Mouse (Mus musculus) cerebellum, postnatal 10 days (tissue): ENCODE data around the gene Scgn.
A peak's percentile ranks its signal among the peaks of the same experiment; 100 is the strongest.

Source experiments
- DNase-seq, 2 experiments: peaks; one replicate each; pipeline ENCODE4 v3.0.0; 2021; ENCODE audit warnings: mixed read lengths in 2 of 2

The Scgn gene

GRCm38 (mm10) chr13:23990928-23991327 is at the start of gene Scgn:
TSS of gene Scgn (minus strand) at chr13:23991214.
- DNase-seq = peak; percentile 32 to 53

- DNase-seq = no peak
Measured at GRCm38 (mm10) chr13:24040221-24040620, 49.2 kb upstream of the Scgn start.

- peak; percentile 30 to 32 for DNase-seq
Measured at GRCm38 (mm10) chr13:24037502-24037901, 46.5 kb upstream of the Scgn start.

GRCm38 (mm10) chr13:24036150-24036549 is 45.1 kb upstream of the Scgn start:
- peak; percentile 12 to 15 for DNase-seq

- DNase-seq = peak in 1 of 2 experiments; percentile 51
Measured at GRCm38 (mm10) chr13:24027191-24028170, 36.5 kb upstream of the Scgn start.

GRCm38 (mm10) chr13:24018515-24018914 is 27.5 kb upstream of the Scgn start:
- DNase-seq = no peak

- DNase-seq = no peak
Measured at GRCm38 (mm10) chr13:24005528-24005927, 14.5 kb upstream of the Scgn start.

- DNase-seq = no peak
Measured at GRCm38 (mm10) chr13:24001797-24002196, 10.8 kb upstream of the Scgn start.

- DNase-seq = peak; percentile 67 to 68
Measured at GRCm38 (mm10) chr13:24001081-24001480, 10.1 kb upstream of the Scgn start.

- DNase-seq = peak; percentile 69 to 72
Measured at GRCm38 (mm10) chr13:23998826-23999225, 7.8 kb upstream of the Scgn start.

GRCm38 (mm10) chr13:23994756-23995155 is 3.7 kb upstream of the Scgn start:
- no peak for DNase-seq

- no peak for DNase-seq
Measured at GRCm38 (mm10) chr13:23994024-23994423, 3.0 kb upstream of the Scgn start.

GRCm38 (mm10) chr13:23990451-23990850 is 563 bp downstream of the Scgn start:
- no peak for DNase-seq

- DNase-seq = no peak
Measured at GRCm38 (mm10) chr13:23985130-23985529, 5.9 kb downstream of the Scgn start.

GRCm38 (mm10) chr13:23972271-23972670 is 18.7 kb downstream of the Scgn start:
- no peak for DNase-seq

GRCm38 (mm10) chr13:23971870-23972269 is 19.1 kb downstream of the Scgn start:
- no peak for DNase-seq

- DNase-seq = no peak
Measured at GRCm38 (mm10) chr13:23964909-23965308, 26.1 kb downstream of the Scgn start.

- no peak for DNase-seq
Measured at GRCm38 (mm10) chr13:23959776-23960175, 31.2 kb downstream of the Scgn start.

- peak; percentile 22 to 24 for DNase-seq
Measured at GRCm38 (mm10) chr13:23950928-23951327, 40.1 kb downstream of the Scgn start.

GRCm38 (mm10) chr13:23949484-23950246 is 41.3 kb downstream of the Scgn start:
- DNase-seq = peak; percentile 40 to 57

GRCm38 (mm10) chr13:23946254-23946653 is 44.8 kb downstream of the Scgn start:
- no peak for DNase-seq

GRCm38 (mm10) chr13:23942861-23943260 is 48.2 kb downstream of the Scgn start:
- peak in 1 of 2 experiments; percentile 13 for DNase-seq

- DNase-seq = no peak
Measured at GRCm38 (mm10) chr13:23940291-23940690, 50.7 kb downstream of the Scgn start.

- DNase-seq = peak; percentile 96
Measured at GRCm38 (mm10) chr13:23938699-23939098, 52.3 kb downstream of the Scgn start.
